Mouse (Mus musculus) embryo, embryonic 11 days (tissue): Measurements from ENCODE around the gene Arl15.

ENCODE experiments used
- DNase-seq: peaks from one replicate; pipeline ENCODE4 v3.0.0-alpha.2; 2015

Arl15 gene

DNA sequence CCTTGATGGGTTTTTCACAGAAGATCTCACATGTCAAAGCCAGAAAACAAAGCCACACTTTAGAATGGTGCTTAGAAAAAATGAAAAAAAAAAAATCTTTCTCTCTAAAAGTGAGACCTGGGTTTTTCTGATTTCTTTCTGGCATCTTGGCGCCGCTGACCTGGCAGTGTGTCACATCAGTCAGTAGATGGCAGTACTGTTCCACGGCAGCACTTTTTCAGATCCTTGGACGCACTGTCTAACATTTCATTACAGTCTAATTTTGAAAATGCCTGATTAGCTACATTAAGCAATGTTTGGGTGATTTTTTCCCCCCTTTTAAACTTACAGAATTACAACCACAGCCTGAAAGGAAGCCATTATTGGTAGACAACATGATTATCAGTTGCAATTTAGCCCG is 83.1 kb downstream of the Arl15 start:
- peak; percentile 79 for DNase-seq

- no peak for DNase-seq
These were observed 84.3 kb downstream of the Arl15 start for GRCm38 (mm10) chr13:113878571-113878970.

DNA sequence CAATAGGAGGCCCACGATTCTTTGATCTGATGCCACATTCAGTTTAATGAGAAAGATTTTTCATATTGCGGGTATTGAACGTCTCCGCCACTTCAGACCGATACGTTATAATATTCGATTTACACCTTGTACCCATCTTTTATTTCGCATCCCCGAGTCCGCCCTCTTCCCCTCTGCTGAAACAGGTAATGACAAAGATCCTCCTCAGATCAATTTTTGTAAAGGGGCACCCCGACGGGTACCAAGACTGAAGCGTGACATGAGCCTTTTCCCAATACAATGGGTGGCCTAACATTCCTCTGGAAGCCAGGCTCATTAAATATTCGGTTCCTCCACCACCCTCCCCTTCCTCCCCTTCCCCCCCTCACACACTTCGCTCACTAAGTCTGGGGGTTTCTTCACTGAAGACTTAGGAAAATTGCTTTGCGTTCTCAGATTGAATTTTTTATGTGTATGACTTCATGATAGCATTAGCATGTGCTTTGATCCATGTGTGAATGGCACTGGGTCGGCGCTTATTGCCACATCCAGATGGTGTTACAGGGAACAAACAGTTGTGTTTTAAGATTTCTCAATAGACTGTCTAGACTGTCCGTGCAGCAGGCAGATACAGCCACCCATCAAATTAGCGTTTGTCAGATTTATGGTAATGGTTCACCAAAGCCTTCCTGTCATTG is 85.5 kb downstream of the Arl15 start:
- DNase-seq: peak; percentile 62

DNA sequence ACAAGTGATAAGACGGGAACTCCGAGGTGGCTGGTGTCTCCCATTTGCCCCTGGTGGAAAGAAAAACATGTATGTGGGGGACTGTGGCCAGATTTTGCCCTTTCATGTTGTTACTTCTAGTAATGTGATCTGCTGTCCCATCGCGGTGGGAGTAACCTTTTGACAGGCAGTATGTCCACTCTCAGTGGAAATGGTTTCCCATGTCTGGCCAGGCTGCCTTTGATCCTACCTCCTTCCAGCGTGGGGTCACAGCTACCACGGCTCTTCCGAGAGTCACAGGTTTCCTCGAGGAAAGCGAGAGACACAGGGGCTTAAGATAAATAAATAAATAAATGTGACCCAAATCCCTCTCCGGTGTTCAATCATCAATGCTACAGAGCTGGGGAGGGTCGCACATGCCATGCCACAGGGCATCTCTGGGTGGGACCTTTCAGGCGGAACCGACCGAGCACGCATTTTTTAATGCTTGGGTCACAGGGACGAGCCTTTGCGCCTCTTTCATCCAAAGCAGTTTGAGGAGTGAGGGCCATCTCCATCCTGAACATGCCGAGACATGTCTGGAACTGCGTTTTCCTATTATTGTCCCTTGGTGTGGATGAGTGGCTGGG is 86.4 kb downstream of the Arl15 start:
- DNase-seq: peak; percentile 68

GRCm38 (mm10) chr13:113882959-113883358 is 88.7 kb downstream of the Arl15 start:
- DNase-seq: no peak

DNA sequence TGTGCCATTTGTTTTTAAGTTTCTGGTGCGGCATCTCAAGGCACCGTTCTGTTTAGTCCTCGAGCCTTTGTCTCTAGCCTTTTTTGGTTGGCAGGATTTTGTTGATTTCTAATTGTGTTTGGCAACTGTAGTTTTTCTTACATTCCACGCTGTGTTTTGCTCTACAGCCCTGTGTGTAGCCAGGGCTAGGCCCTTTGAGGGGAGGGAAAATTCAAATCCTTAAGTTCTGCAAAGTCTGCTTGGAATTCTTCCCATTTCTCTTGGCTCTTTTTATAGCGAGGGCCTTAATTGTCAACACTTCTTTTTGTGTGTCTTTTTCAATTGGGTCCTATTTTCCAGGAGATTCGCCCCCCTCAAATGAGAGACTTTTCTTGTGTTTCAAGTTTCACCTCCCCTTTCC is 92.8 kb downstream of the Arl15 start:
- no peak for DNase-seq

- no peak for DNase-seq
These were observed 93.8 kb downstream of the Arl15 start for GRCm38 (mm10) chr13:113888126-113888525.

- no peak for DNase-seq
These were observed 94.4 kb downstream of the Arl15 start for GRCm38 (mm10) chr13:113888704-113889103.

DNA sequence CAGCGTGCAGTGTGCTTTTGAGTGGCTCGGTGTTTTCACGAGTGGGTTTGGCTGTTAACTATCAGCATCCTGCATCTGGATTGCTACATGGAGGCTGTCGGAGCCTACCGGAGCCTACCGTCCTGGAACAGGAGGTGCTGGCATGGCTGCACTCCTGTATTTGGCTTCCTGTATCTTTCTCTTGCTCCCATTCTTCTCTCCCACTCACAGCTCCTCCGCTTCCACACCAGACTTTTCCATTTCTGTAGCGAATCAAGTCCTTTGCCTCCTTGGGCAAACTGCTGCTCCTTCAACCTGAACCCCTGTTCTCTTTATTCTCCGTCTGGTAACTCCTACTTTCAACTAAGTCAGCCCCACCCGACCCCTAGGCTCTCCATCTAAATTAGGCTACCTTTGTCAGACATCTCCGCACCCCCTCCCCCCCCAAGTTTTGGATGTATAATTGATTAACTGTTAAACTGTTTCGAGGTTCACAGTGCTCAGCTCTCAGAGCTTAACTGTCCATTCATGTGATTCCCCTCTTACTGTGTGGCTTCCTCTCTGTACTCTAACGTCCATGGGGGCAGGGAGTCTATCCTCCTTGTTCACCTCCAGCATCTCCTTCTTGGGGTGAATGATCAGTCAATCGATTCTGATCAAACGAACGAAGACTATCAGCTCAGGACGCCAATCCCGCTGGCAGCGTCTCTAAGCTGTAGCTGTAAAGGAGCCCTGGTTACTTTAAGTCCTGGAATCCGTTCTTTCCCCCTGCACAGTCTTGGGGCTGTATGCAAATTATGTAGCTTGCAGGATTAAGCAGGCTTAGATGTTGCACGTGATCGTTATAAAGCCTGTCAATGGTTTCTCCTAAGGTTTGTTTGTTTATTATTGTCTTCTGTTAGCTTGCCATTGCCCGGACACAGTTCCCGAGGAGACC is 95.1 kb downstream of the Arl15 start:
- no peak for DNase-seq

DNA sequence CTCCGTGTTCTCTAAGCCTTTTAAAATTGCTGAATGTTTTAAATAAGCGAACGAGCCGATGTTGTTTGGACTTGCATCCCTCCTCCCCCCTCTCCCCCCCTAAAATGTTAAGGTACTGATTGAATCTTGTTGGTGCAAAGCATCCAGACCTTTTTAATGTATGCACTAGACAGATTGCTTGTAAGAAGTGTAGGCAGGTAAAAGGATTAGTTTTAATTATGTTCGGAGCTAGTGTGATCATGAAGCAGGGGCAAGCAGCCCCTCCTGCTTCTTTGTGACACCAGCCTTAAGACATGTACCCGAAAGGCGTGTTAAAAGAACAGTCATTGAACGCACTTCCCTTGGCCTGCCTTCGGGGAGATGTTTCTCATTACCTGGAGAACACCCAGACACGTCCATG is 102.4 kb downstream of the Arl15 start:
- DNase-seq: no peak

GRCm38 (mm10) chr13:113897498-113897897 is 103.2 kb downstream of the Arl15 start:
- DNase-seq: no peak

GRCm38 (mm10) chr13:113897951-113898350 is 103.6 kb downstream of the Arl15 start:
- no peak for DNase-seq

DNA sequence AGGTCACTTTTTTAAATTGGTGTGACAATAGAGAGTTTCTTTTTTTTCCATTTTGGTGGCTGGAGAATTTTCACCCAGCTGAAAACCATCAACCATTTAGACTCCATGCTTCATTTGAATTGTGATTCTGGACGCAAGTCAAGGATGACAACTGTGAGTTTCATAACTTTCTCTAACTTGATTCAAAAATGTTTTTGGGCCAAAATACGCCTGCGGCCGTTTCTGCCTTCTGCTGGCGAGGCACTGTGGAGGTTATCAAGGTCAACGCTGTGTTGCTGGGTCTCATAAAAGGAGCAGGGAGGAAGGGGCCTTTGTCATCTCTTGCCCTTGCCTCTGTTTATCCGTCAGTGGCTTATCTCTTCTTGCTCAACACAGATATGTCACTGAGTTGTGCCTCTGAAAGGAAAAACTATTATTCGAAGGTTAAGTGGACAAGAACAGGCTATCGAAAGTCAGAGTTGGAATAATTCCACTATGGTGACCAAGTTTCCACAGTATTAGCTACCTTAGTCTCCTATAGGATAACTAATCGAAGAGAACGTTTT is 106.8 kb downstream of the Arl15 start:
- no peak for DNase-seq

DNA sequence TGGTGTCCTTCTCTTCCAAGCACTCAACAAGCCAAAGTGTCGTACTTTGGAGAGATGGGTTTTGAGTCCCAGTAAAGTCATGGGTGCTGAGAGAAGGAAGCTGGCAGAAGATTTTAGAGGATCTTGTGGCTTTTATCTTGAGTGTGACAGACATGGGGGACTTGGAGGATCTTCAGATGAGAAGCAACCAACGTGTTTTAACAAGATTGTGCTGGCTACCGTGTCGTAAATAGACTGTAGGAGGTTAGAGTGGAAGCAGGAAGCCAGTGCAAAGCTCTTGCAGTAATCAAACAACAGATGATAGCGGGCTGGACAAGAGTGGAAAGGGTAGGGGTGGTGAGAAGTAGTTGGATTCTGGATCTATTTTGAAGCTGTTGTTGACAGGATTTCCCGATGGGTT is 109.0 kb downstream of the Arl15 start:
- DNase-seq: no peak

GRCm38 (mm10) chr13:113911986-113912519 is 117.7 kb downstream of the Arl15 start:
- DNase-seq: no peak

DNA sequence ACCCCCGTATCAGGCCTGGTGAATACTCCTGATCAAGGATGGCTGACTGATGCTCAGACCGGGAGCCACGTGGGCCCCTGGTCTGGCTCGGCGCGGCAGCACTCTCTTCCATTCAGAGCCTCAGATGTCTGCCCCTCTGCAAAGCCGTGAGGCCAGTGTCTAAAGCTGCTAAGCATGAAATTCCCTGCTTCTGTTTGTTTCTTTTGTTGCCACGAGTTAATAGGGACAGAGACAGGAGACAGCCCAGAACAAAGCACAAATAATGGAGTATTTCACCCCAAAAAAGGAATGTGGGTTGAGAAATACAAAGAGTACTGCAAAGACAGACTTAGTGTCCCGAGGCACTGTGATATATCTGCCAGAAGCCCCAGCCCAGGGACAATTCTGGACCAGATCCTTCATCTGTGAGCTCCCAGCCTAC is 120.3 kb downstream of the Arl15 start:
- peak; percentile 74 for DNase-seq

GRCm38 (mm10) chr13:113915700-113916099 is 121.4 kb downstream of the Arl15 start:
- no peak for DNase-seq

DNA sequence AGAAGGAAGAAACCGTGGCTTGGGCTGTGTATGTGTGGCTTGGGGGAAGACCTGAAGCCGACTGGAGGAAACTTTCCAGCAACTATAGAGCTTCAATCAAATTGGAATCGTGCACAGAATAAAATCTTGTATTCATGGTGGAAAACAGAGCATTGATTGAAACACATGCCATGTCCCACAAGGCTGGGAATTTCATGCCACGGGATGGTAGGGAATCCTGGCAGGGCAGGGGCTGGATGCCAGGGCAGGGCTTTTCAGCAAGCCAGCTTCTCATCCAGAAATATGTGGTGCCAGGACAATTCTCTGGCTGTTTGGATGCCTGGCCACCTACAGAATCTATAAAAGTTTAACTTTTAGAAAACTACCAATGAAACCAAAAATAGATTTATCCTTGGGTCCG is 122.5 kb downstream of the Arl15 start:
- no peak for DNase-seq

DNA sequence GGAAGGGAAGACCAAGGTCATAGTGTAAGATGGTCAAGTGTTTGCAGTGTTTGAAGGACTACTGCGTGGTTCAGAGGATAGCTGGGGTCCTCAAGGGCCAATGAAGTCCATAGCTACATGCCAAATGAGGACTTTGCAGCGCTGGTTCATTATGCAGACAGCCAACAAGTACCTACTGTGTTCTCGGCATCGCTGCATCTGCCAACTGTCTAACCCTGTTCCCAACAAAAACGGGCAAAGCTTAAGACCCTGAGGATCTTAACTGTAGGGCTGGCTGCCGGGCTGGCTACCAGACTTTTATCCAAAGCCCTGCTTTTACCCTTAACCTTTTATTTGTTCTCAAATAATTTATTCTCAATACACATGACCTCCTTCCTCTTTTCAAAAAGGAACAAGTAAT is 123.1 kb downstream of the Arl15 start:
- DNase-seq: no peak

GRCm38 (mm10) chr13:113917868-113918411 is 123.6 kb downstream of the Arl15 start:
- peak; percentile 75 for DNase-seq

DNA sequence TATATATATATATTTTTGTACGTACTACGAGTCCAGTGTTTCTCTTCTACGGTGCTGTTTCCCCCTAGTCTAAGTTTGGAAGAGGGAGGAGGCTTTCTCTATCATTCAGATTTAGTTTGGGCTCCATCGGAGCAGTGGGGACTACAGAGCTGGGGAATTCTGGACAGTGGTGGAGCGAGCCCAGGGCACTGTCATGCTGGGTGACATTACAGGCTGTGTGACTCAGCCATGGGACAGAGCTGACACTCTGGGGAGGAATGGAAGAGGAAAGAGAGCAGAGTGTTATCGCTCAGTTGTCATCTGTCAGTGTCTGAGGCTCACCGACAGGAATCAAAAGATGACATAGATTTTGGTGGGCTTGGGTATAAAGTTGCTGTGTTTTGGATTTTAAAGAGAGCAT is 124.4 kb downstream of the Arl15 start:
- DNase-seq: no peak

- DNase-seq: no peak
These were observed 141.4 kb downstream of the Arl15 start for GRCm38 (mm10) chr13:113935697-113936096.

GRCm38 (mm10) chr13:113937231-113937630 is 142.9 kb downstream of the Arl15 start:
- no peak for DNase-seq
